Mouse (Mus musculus): Measurements from ENCODE around the gene Frrs1l. TPM values are rescaled to one million over a fixed set of nuclear protein-coding genes. Genes with fewer than 3 reads are reported as not detected.
A peak's percentile ranks its signal among the peaks of the same experiment; 100 is the strongest.

Gene Frrs1l
- polyA plus RNA-seq, 1 experiment from 2014 or later = not detected

DNA sequence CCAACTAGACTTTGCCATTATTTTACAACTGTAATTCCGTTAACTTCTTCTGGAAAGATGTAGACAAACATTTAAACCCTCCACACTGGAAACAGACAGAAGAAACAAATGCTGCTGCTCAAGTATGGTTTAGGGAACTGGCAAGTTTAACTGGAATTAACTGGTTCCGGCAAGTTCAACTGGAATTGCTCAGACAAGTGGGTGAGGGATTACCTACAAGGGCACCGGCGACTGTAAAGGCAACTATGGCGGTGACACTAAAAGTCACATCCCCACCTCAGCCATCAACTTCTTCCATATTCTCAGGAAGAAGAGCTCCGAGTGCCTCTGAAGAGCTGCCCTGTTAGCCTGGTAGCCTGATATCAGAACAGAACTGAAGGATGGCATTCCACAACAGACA lies 75.9 kb downstream of the Frrs1l start:
- H3K9me3 ChIP-seq (ENCODE audit: low read length) = no peaks in the 10 kb centered on the region
- no peaks in the 10 kb centered on the region for H3K27me3 ChIP-seq (ENCODE audit: insufficient read depth, low read length)
- no peak overlapping the region for H3K9ac ChIP-seq (replicated peaks)
- peak overlapping the region; percentile 58 for H3K27ac ChIP-seq (ENCODE audit: low read depth)
- 88% methylated on average over 6 of the region's 6 CpGs for WGBS (ENCODE audit: insufficient replicate concordance)
- H3K4me3 ChIP-seq (ENCODE audit: low read depth, low read length) = no peak overlapping the region
- H3K4me2 ChIP-seq (ENCODE audit: low read depth, low read length) = no peak overlapping the region
- H3K36me3 ChIP-seq (replicated peaks; ENCODE audit: insufficient read depth, low read length) = peaks cover 29% of the 10 kb centered on the region
- no peak for TF ChIP-seq CTCF (IDR thresholded peaks at IDR 0.05; ENCODE audit: low read depth)
- no peak for TF ChIP-seq EP300 (IDR thresholded peaks at IDR 0.05; ENCODE audit: low read depth)
- H3K4me1 ChIP-seq (ENCODE audit: insufficient read depth) = 0 out of 2 replicates have a peak, but pooled peaks cover 2% of the 10 kb centered on the region
- ATAC-seq = no peak
- DNase-seq = no peak

DNA sequence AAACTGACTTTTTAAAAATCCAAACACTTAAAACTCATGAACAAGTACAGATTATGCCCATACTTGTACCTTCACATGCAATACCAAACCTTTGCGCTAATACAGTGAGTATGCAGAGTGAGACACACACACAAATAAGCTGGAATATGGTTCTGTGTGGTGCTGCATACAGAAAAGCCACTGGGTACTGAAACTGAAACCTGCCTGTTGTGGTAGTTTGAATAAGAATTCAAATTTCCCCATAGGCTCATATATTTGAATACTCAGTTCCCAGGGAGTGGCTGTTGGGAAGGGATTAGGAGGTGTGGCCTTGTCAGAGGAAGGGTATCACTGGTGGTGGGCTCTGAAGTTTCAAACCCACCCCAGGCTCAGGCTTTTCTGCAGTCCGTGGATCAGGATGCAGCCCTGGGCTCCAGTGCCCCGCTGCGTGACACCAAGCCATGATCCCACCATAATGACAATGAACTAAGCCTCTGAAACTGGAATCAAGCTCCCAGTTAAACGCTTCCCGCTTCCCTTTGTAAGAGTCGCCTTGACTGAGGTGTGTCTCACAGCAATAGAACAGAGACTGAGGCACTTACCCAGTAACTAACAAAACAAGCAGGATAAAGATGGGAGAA lies 77.7 kb downstream of the Frrs1l start:
- Histone ChIP-seq H3K9me3 (ENCODE audit: low read length) (no peaks in the 10 kb centered on the region), H3K4me1 (ENCODE audit: insufficient read depth) (0 out of 2 replicates have a peak, but pooled peaks cover 2% of the 10 kb centered on the region), H3K27ac (ENCODE audit: low read depth) (no peak overlapping the region), H3K4me3 (ENCODE audit: low read depth, low read length) (no peak overlapping the region), H3K36me3 (replicated peaks; ENCODE audit: insufficient read depth, low read length) (peaks cover 35% of the 10 kb centered on the region), H3K9ac (replicated peaks) (no peak overlapping the region), H3K4me2 (ENCODE audit: low read depth, low read length) (no peak overlapping the region), H3K27me3 (ENCODE audit: insufficient read depth, low read length) (no peaks in the 10 kb centered on the region)
- no peak for ATAC-seq
- TF ChIP-seq CTCF (IDR thresholded peaks at IDR 0.05; ENCODE audit: low read depth) (no peak), EP300 (IDR thresholded peaks at IDR 0.05; ENCODE audit: low read depth) (no peak)
- 85% methylated on average over 7 of the region's 7 CpGs for WGBS (ENCODE audit: insufficient replicate concordance)
- no peak for DNase-seq

DNA sequence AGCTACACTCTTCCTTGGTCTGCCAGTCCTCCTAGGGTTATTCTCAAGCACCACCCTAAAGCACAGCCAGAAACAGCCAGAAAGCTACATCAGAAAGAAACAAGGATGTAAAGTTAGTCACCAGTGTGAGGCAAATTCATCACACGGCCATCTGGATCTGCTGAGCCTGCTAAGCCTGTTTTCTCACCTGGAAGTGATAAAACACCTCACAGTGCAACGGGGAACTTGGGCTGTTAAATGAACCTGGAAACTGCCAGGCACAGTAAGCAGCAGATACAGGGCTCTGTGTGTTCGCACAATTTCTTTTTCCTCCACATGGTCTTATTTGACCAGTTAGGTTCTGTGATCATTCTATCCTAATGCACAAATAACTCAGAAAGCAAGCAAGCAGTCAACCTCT lies 80.6 kb downstream of the Frrs1l start:
- peaks cover 43% of the 10 kb centered on the region for H3K36me3 ChIP-seq (replicated peaks; ENCODE audit: insufficient read depth, low read length)
- no peak overlapping the region for H3K4me3 ChIP-seq (ENCODE audit: low read depth, low read length)
- H3K27ac ChIP-seq (ENCODE audit: low read depth) = no peak overlapping the region
- WGBS (ENCODE audit: insufficient replicate concordance) = 84% methylated on average over 3 of the region's 3 CpGs
- H3K9me3 ChIP-seq (ENCODE audit: low read length) = no peaks in the 10 kb centered on the region
- H3K4me1 ChIP-seq (ENCODE audit: insufficient read depth) = 0 out of 2 replicates have a peak, but pooled peaks cover 2% of the 10 kb centered on the region
- no peak overlapping the region for H3K9ac ChIP-seq (replicated peaks)
- no peak for ATAC-seq
- no peak for DNase-seq
- TF ChIP-seq EP300 (IDR thresholded peaks at IDR 0.05; ENCODE audit: low read depth) (no peak), CTCF (IDR thresholded peaks at IDR 0.05; ENCODE audit: low read depth) (no peak)
- no peaks in the 10 kb centered on the region for H3K27me3 ChIP-seq (ENCODE audit: insufficient read depth, low read length)
- no peak overlapping the region for H3K4me2 ChIP-seq (ENCODE audit: low read depth, low read length)

- 88% methylated on average over 5 of the region's 5 CpGs for WGBS (ENCODE audit: insufficient replicate concordance)
- no peak overlapping the region for H3K4me3 ChIP-seq (ENCODE audit: low read depth, low read length)
Observed at GRCm38 (mm10) chr4:56907671-56908070, 82.5 kb downstream of the Frrs1l start.

More at GRCm38 (mm10) chr4:56907671-56908070, 82.5 kb downstream of the Frrs1l start:
- H3K9me3 ChIP-seq (ENCODE audit: low read length) = no peaks in the 10 kb centered on the region
- H3K27ac ChIP-seq (ENCODE audit: low read depth) = no peak overlapping the region
- no peaks in the 10 kb centered on the region for H3K4me1 ChIP-seq (ENCODE audit: insufficient read depth)
- no peaks in the 10 kb centered on the region for H3K27me3 ChIP-seq (ENCODE audit: insufficient read depth, low read length)
- H3K36me3 ChIP-seq (replicated peaks; ENCODE audit: insufficient read depth, low read length) = peaks cover 46% of the 10 kb centered on the region
- no peak for TF ChIP-seq CTCF (IDR thresholded peaks at IDR 0.05; ENCODE audit: low read depth)
- TF ChIP-seq EP300 (IDR thresholded peaks at IDR 0.05; ENCODE audit: low read depth) = no peak
- DNase-seq (no peak), ATAC-seq (no peak)
- H3K4me2 ChIP-seq (ENCODE audit: low read depth, low read length) = no peak overlapping the region
- H3K9ac ChIP-seq (replicated peaks) = no peak overlapping the region

Other genes starting within 250 kb of the Frrs1l start
- gene Actl7b, start 248.9 kb downstream of the Frrs1l start, polyA plus RNA-seq (2015; fragmentation: Nextera tagmentation; extraction: Ambion mirVana) = not detected in 2 replicates
- gene Actl7a, start 247.0 kb downstream of the Frrs1l start, polyA plus RNA-seq (2015; fragmentation: Nextera tagmentation; extraction: Ambion mirVana) = not detected in 2 replicates
- gene Elp1, start 188.1 kb downstream of the Frrs1l start, polyA plus RNA-seq (2015; fragmentation: Nextera tagmentation; extraction: Ambion mirVana) = 7.3 and 8.1 TPM in 2 replicates
- 1.6 and 2.2 TPM in 2 replicates for gene Fam206a, start 188.0 kb downstream of the Frrs1l start, polyA plus RNA-seq (2015; fragmentation: Nextera tagmentation; extraction: Ambion mirVana)
- gene Ctnnal1, start 125.2 kb downstream of the Frrs1l start, polyA plus RNA-seq (2015; fragmentation: Nextera tagmentation; extraction: Ambion mirVana) = 4.3 and 5.1 TPM in 2 replicates
- gene Tmem245, start 43.0 kb downstream of the Frrs1l start, polyA plus RNA-seq (2015; fragmentation: Nextera tagmentation; extraction: Ambion mirVana) = 1.3 and 2.0 TPM in 2 replicates
- gene Epb41l4b, start 153.0 kb upstream of the Frrs1l start, polyA plus RNA-seq (2015; fragmentation: Nextera tagmentation; extraction: Ambion mirVana) = 6.7 and 8.4 TPM in 2 replicates

Measured in liver, postnatal 0 days (tissue).